Mouse (Mus musculus) testis, adult 2 months (tissue): Measurements from ENCODE around the gene Mink1. TPM values are rescaled to one million over a fixed set of nuclear protein-coding genes. Genes with fewer than 3 reads are reported as not detected.

ENCODE experiments used
- H3K27ac ChIP-seq: fragments of 200-500 bp; 2 replicates; pipeline ENCODE4 v1.5.1; 2012; ENCODE audit warnings: low read depth, low read length; ENCODE audit not compliant: control insufficient read depth, insufficient read depth
- H3K27me3 ChIP-seq: fragments of 200-500 bp; 2 replicates; pipeline ENCODE4 v1.6.1; 2012; ENCODE audit warnings: mild to moderate bottlenecking, low read length, moderate library complexity; ENCODE audit not compliant: control insufficient read depth, insufficient read depth
- H3K36me3 ChIP-seq: fragments of 200-500 bp; 2 replicates; pipeline ENCODE4 v1.6.1; 2012; ENCODE audit warnings: mild to moderate bottlenecking, low read length; ENCODE audit not compliant: control insufficient read depth, insufficient read depth
- H3K4me1 ChIP-seq: fragments of 200-500 bp; 2 replicates; pipeline ENCODE4 v1.6.1; 2012; ENCODE audit warnings: low read length; ENCODE audit not compliant: control insufficient read depth, insufficient read depth
- H3K4me3 ChIP-seq: fragments of 200-500 bp; 2 replicates; pipeline ENCODE4 v1.5.1; 2012; ENCODE audit warnings: low read depth, mild to moderate bottlenecking, low read length, moderate library complexity, mixed read lengths; ENCODE audit not compliant: control insufficient read depth
- CTCF ChIP-seq: fragments of 200-500 bp; IDR thresholded peaks from 2 replicates; pipeline ENCODE4 v1.5.1; 2012; ENCODE audit warnings: low read depth, mild to moderate bottlenecking, inconsistent platforms, low read length, moderate library complexity; ENCODE audit not compliant: control insufficient read depth, insufficient read depth, insufficient replicate concordance
- POLR2A ChIP-seq: fragments of 200-500 bp; IDR thresholded peaks from 2 replicates; pipeline ENCODE4 v1.6.1; 2012; ENCODE audit warnings: low read depth, mild to moderate bottlenecking, inconsistent platforms, low read length, moderate library complexity; ENCODE audit not compliant: control insufficient read depth
- polyA plus RNA-seq: library from polyadenylated mRNA; depleted of rRNA; stranded (reverse); fragments of >200 nt; gene quantifications from 2 replicates; pipeline ENCODE4 v1.2.3, GENCODE M21; 2012

Gene Mink1
- polyA plus RNA-seq, 1 experiment, result 18.4 TPM

GRCm38 (mm10) chr11:70654198-70654922 is 91.7 kb downstream of the Mink1 start, which contains the start of gene Pfn1:
Gene Pfn1, minus strand, starts transcription at chr11:70654644.
- peaks cover 23% of the 10 kb centered on the region for H3K4me1 ChIP-seq
- peak; percentile 80 for TF ChIP-seq POLR2A
- no peak for TF ChIP-seq CTCF
- peak within 1 kb of the TSS; percentile 100 for H3K4me3 ChIP-seq
- no peaks in the 10 kb centered on the region; the same call in 1 of the 2 replicates for H3K36me3 ChIP-seq
- no peaks in the 10 kb centered on the region for H3K27me3 ChIP-seq
- peak within 1 kb of the TSS; percentile 100 for H3K27ac ChIP-seq

- H3K27me3 ChIP-seq, result no peaks in the 10 kb centered on the region
- peak overlapping the region; percentile 80 for H3K4me3 ChIP-seq
- peaks cover 23% of the 10 kb centered on the region for H3K4me1 ChIP-seq
- peak overlapping the region; percentile 95 for H3K27ac ChIP-seq
- H3K36me3 ChIP-seq, result no peaks in the 10 kb centered on the region; the same call in 1 of the 2 replicates
- TF ChIP-seq POLR2A (peak; percentile 58; the same call in 1 of the 2 replicates), CTCF (no peak)
Measured at GRCm38 (mm10) chr11:70654923-70655570, 92.4 kb downstream of the Mink1 start.

GRCm38 (mm10) chr11:70655571-70656455 is 93.1 kb downstream of the Mink1 start:
- H3K4me1 ChIP-seq, result peaks cover 23% of the 10 kb centered on the region
- no peaks in the 10 kb centered on the region; the same call in 1 of the 2 replicates for H3K36me3 ChIP-seq
- TF ChIP-seq CTCF, result no peak
- peak; percentile 60 for TF ChIP-seq POLR2A
- H3K4me3 ChIP-seq, result peak overlapping the region; percentile 80
- peak overlapping the region; percentile 95 for H3K27ac ChIP-seq
- no peaks in the 10 kb centered on the region for H3K27me3 ChIP-seq

- peak overlapping the region; percentile 95 for H3K27ac ChIP-seq
- H3K27me3 ChIP-seq, result no peaks in the 10 kb centered on the region
- peak overlapping the region; percentile 80 for H3K4me3 ChIP-seq
- H3K36me3 ChIP-seq, result no peaks in the 10 kb centered on the region; the same call in 1 of the 2 replicates
- peaks cover 23% of the 10 kb centered on the region for H3K4me1 ChIP-seq
- 0 out of 2 replicates have a peak, but pooled peaks have one; percentile 22 for TF ChIP-seq POLR2A
- TF ChIP-seq CTCF, result no peak
Measured at GRCm38 (mm10) chr11:70656456-70656927, 93.8 kb downstream of the Mink1 start.

GRCm38 (mm10) chr11:70656964-70657363 is 94.3 kb downstream of the Mink1 start, which contains the start of gene Eno3:
Gene Eno3, plus strand, starts transcription at chr11:70657202.
- Histone ChIP-seq H3K27ac (peak within 1 kb of the TSS; percentile 95), H3K27me3 (no peaks in the 10 kb centered on the region), H3K4me3 (peak within 1 kb of the TSS; percentile 80), H3K36me3 (no peaks in the 10 kb centered on the region; the same call in 1 of the 2 replicates), H3K4me1 (peaks cover 21% of the 10 kb centered on the region)
- no peak for TF ChIP-seq POLR2A
- TF ChIP-seq CTCF, result no peak

- Histone ChIP-seq H3K4me3 (no peak overlapping the region), H3K4me1 (peaks cover 20% of the 10 kb centered on the region), H3K27ac (no peak overlapping the region), H3K36me3 (no peaks in the 10 kb centered on the region; the same call in 1 of the 2 replicates), H3K27me3 (no peaks in the 10 kb centered on the region)
- 0 out of 2 replicates have a peak, but pooled peaks have one; percentile 12 for TF ChIP-seq POLR2A
- TF ChIP-seq CTCF, result no peak
Measured at GRCm38 (mm10) chr11:70657573-70657972, 94.9 kb downstream of the Mink1 start.

- Histone ChIP-seq H3K4me1 (peaks cover 16% of the 10 kb centered on the region), H3K27ac (no peak overlapping the region), H3K4me3 (no peak overlapping the region), H3K27me3 (no peaks in the 10 kb centered on the region), H3K36me3 (no peaks in the 10 kb centered on the region; the same call in 1 of the 2 replicates)
- TF ChIP-seq CTCF, result no peak
- TF ChIP-seq POLR2A, result no peak
Measured at GRCm38 (mm10) chr11:70657991-70658390, 95.3 kb downstream of the Mink1 start.
